Mouse (Mus musculus) MEL (cell line): ENCODE measurements around the gene Nkd1. TPM values are rescaled to one million over a fixed set of nuclear protein-coding genes. Genes with fewer than 3 reads are reported as not detected.

ENCODE experiments used
- DNase-seq: peaks from one replicate; pipeline ENCODE4 v3.0.0; 2011; ENCODE audit warnings: low read depth, low spot score
- H3K27ac ChIP-seq: 2 replicates; pipeline ENCODE4 v1.5.1; 2012; ENCODE audit warnings: low read depth, mild to moderate bottlenecking, control low read depth, low read length, moderate library complexity; ENCODE audit not compliant: control insufficient read depth
- H3K27me3 ChIP-seq, 2 experiments: fragments of 150-350 bp in 1 of 2; sonication (generic) in 1 of 2; 2 replicates each; pipeline ENCODE4 v1.6.1; 2012; ENCODE audit warnings: low read length in 2 of 2, mild to moderate bottlenecking in 2 of 2, improper control_type of control experiment in 1 of 2, moderate library complexity in 1 of 2; ENCODE audit not compliant: insufficient read depth in 2 of 2, control insufficient read depth in 1 of 2
- H3K36me3 ChIP-seq, 2 experiments: 2 replicates each; pipeline ENCODE4 v1.6.1; 2012 to 2014; ENCODE audit warnings: low read length in 2 of 2, improper control_type of control experiment in 1 of 2, inconsistent platforms in 1 of 2, mild to moderate bottlenecking in 1 of 2; ENCODE audit not compliant: insufficient read depth in 2 of 2, control insufficient read depth in 1 of 2
- H3K4me1 ChIP-seq, 2 experiments: fragments of 150-350 bp in 1 of 2; sonication (generic) in 1 of 2; 2 replicates each; pipeline ENCODE4 v1.6.1; 2012; ENCODE audit warnings: low read length in 2 of 2, improper control_type of control experiment in 1 of 2, mild to moderate bottlenecking in 1 of 2; ENCODE audit not compliant: insufficient read depth in 2 of 2, control insufficient read depth in 1 of 2
- H3K4me3 ChIP-seq, 2 experiments: fragments of 150-350 bp in 1 of 2; sonication (generic) in 1 of 2; 2 replicates each; pipeline ENCODE4 v1.5.1; 2012; ENCODE audit warnings: low read depth in 2 of 2, low read length in 2 of 2, mild to moderate bottlenecking in 2 of 2, moderate library complexity in 2 of 2, control low read depth in 1 of 2, improper control_type of control experiment in 1 of 2; ENCODE audit not compliant: control insufficient read depth in 1 of 2, insufficient read depth in 1 of 2
- H3K79me2 ChIP-seq: 2 replicates; pipeline ENCODE4 v1.6.1; 2012; ENCODE audit warnings: mild to moderate bottlenecking, low read length, moderate library complexity; ENCODE audit not compliant: control insufficient read depth, poor library complexity, insufficient read depth
- H3K9ac ChIP-seq: 2 replicates; pipeline ENCODE4 v1.6.1; 2012; ENCODE audit warnings: low read depth, mild to moderate bottlenecking, control low read depth, low read length, moderate library complexity; ENCODE audit not compliant: control insufficient read depth, poor library complexity, severe bottlenecking
- H3K9me3 ChIP-seq: fragments of 150-350 bp; sonication (generic); replicated peaks from 2 replicates; pipeline ENCODE4 v1.6.1; 2012; ENCODE audit warnings: mild to moderate bottlenecking, low read length, improper control_type of control experiment, moderate library complexity; ENCODE audit not compliant: insufficient read depth
- CHD1 ChIP-seq: IDR thresholded peaks from 2 replicates; pipeline ENCODE4 v1.6.1; 2012; ENCODE audit warnings: low read depth, mild to moderate bottlenecking, inconsistent platforms, low read length, improper control_type of control experiment
- CTCF ChIP-seq, 3 experiments: IDR thresholded peaks in 2 of 3; conservative IDR thresholded peaks in 1 of 3; 2 replicates each; pipeline ENCODE4 v1.5.1; 2011 to 2012; ENCODE audit warnings: low read length in 3 of 3, low read depth in 2 of 3, mild to moderate bottlenecking in 2 of 3, improper control_type of control experiment in 1 of 3, inconsistent platforms in 1 of 3, mixed read lengths in 1 of 3, moderate library complexity in 1 of 3; ENCODE audit not compliant: control insufficient read depth in 1 of 3, insufficient read depth in 1 of 3, poor library complexity in 1 of 3, severe bottlenecking in 1 of 3
- E2F4 ChIP-seq: IDR thresholded peaks from 2 replicates; pipeline ENCODE4 v1.6.1; 2011; ENCODE audit warnings: low read depth, low read length, improper control_type of control experiment, borderline replicate concordance
- EP300 ChIP-seq, 2 experiments: IDR thresholded peaks; 2 replicates each; pipeline ENCODE4 v1.6.1; 2011; ENCODE audit warnings: improper control_type of control experiment in 2 of 2, low read length in 2 of 2, low read depth in 1 of 2, mild to moderate bottlenecking in 1 of 2
- GATA1 ChIP-seq: IDR thresholded peaks from 2 replicates; pipeline ENCODE4 v1.6.1; 2011; ENCODE audit warnings: low read depth, low read length, improper control_type of control experiment
- KAT2A ChIP-seq: conservative IDR thresholded peaks from 2 replicates; pipeline ENCODE4 v1.6.1; 2012; ENCODE audit warnings: low read depth, low read length, improper control_type of control experiment, inconsistent platforms
- MYB ChIP-seq: IDR thresholded peaks from 2 replicates; pipeline ENCODE4 v1.6.1; 2011; ENCODE audit warnings: mild to moderate bottlenecking, low read depth, low read length, improper control_type of control experiment
- POLR2A ChIP-seq, 2 experiments: IDR thresholded peaks; 2 replicates each; pipeline ENCODE4 v1.6.1; 2011 to 2012; ENCODE audit warnings: low read length in 2 of 2, mild to moderate bottlenecking in 2 of 2, control low read depth in 1 of 2, improper control_type of control experiment in 1 of 2, low read depth in 1 of 2, moderate library complexity in 1 of 2; ENCODE audit not compliant: control insufficient read depth in 1 of 2, insufficient read depth in 1 of 2, poor library complexity in 1 of 2
- POLR2AphosphoS2 ChIP-seq: IDR thresholded peaks from 2 replicates; pipeline ENCODE4 v1.6.1; 2011; ENCODE audit warnings: low read length, improper control_type of control experiment
- RAD21 ChIP-seq: IDR thresholded peaks from 2 replicates; pipeline ENCODE4 v1.6.1; 2011; ENCODE audit warnings: mild to moderate bottlenecking, low read depth, low read length, improper control_type of control experiment
- RCOR1 ChIP-seq: IDR thresholded peaks from 2 replicates; pipeline ENCODE4 v1.6.1; 2012; ENCODE audit warnings: low read depth, mild to moderate bottlenecking, inconsistent platforms, low read length, improper control_type of control experiment
- TAL1 ChIP-seq: IDR thresholded peaks from 2 replicates; pipeline ENCODE4 v1.6.1; 2012; ENCODE audit warnings: mild to moderate bottlenecking, inconsistent platforms, low read length, moderate library complexity, mixed read lengths
- TBP ChIP-seq: IDR thresholded peaks from 2 replicates; pipeline ENCODE4 v1.8.0; 2011; ENCODE audit warnings: low read depth, low read length, improper control_type of control experiment
- UBTF ChIP-seq: IDR thresholded peaks from 2 replicates; pipeline ENCODE4 v1.6.1; 2012; ENCODE audit warnings: low read depth, mild to moderate bottlenecking, inconsistent platforms, low read length, improper control_type of control experiment, moderate library complexity, borderline replicate concordance; ENCODE audit not compliant: insufficient read depth
- ZC3H11A ChIP-seq: IDR thresholded peaks from 2 replicates; pipeline ENCODE4 v1.6.1; 2012; ENCODE audit warnings: low read depth, mild to moderate bottlenecking, inconsistent platforms, low read length, improper control_type of control experiment
- ZMIZ1 ChIP-seq: IDR thresholded peaks from 2 replicates; pipeline ENCODE4 v1.6.1; 2012; ENCODE audit warnings: low read depth, mild to moderate bottlenecking, inconsistent platforms, low read length, improper control_type of control experiment, moderate library complexity
- polyA plus RNA-seq, 2 experiments: library from polyadenylated mRNA; stranded (reverse) in 1 of 2; unstranded in 1 of 2; fragments of >175 nt in 1 of 2; fragments of >200 nt in 1 of 2; gene quantifications; 2 replicates each; pipeline versions ENCODE4 v1.2.1 to v1.2.4; 2012; ENCODE audit warnings: low replicate concordance in 2 of 2, low read depth in 1 of 2; ENCODE audit not compliant: insufficient read length in 2 of 2, insufficient read depth in 1 of 2, missing spikeins in 1 of 2
- total RNA-seq: library from RNA; depleted of rRNA; stranded (reverse); fragments of 300-350 nt; gene quantifications from 2 replicates; pipeline ENCODE4 v1.2.3, GENCODE M21; 2012

The Nkd1 gene
- total and polyA plus RNA-seq, 3 experiments: not detected

- TF ChIP-seq ZC3H11A: no peak
- TF ChIP-seq POLR2AphosphoS2: no peak
- TF ChIP-seq EP300 (IDR thresholded peaks at IDR 0.05; ENCODE audit: low read depth in 1 of 2, low read length in 2 of 2): no peak
- no peak for TF ChIP-seq POLR2A (IDR thresholded peaks at IDR 0.05; ENCODE audit: control insufficient read depth in 1 of 2, insufficient read depth in 1 of 2, low read depth in 1 of 2, low read length in 2 of 2, poor library complexity in 1 of 2)
- TF ChIP-seq TBP: no peak
- Histone ChIP-seq H3K36me3 (no peaks in the 10 kb centered on the region), H3K27ac (no peak overlapping the region), H3K79me2 (no peaks in the 10 kb centered on the region), H3K9ac (no peak overlapping the region), H3K4me3 (no peak overlapping the region), H3K9me3 (no peaks in the 10 kb centered on the region), H3K4me1 (no peaks in the 10 kb centered on the region), H3K27me3 (no peaks in the 10 kb centered on the region)
- DNase-seq: no peak
These were observed 25.0 kb downstream of the Nkd1 start for GRCm38 (mm10) chr8:88546032-88546732.

GRCm38 (mm10) chr8:88555669-88556068 is 34.5 kb downstream of the Nkd1 start:
- DNase-seq: no peak
- no peaks in the 10 kb centered on the region for H3K36me3 ChIP-seq
- no peak overlapping the region for H3K4me3 ChIP-seq
- H3K27me3 ChIP-seq: no peaks in the 10 kb centered on the region
- TF ChIP-seq RCOR1: no peak
- no peak for TF ChIP-seq GATA1
- TF ChIP-seq ZMIZ1: no peak
- no peak for TF ChIP-seq MYB
- TF ChIP-seq CHD1: no peak
- no peak for TF ChIP-seq CTCF (IDR thresholded peaks at IDR 0.05 in 2 of 3, conservative IDR thresholded peaks at IDR 0.05 in 1 of 3; ENCODE audit: control insufficient read depth in 1 of 3, insufficient read depth in 1 of 3, low read depth in 2 of 3, low read length in 3 of 3, poor library complexity in 1 of 3, severe bottlenecking in 1 of 3)
- no peak for TF ChIP-seq RAD21
- TF ChIP-seq TAL1: no peak
- no peak for TF ChIP-seq UBTF
- TF ChIP-seq KAT2A: no peak
- TF ChIP-seq E2F4: no peak
- no peaks in the 10 kb centered on the region for H3K9me3 ChIP-seq
- H3K27ac ChIP-seq: no peak overlapping the region
- no peak overlapping the region for H3K9ac ChIP-seq
- H3K79me2 ChIP-seq: no peaks in the 10 kb centered on the region
- H3K4me1 ChIP-seq: no peaks in the 10 kb centered on the region
